Mouse (Mus musculus) c-Kit-positive CD71-positive TER-119-positive erythroid progenitor cells, embryonic 14.5 days (primary cell): ENCODE data around the gene Kbtbd8.
A peak's percentile ranks its signal among the peaks of the same experiment; 100 is the strongest.

Source experiments
- DNase-seq: peaks from one replicate; pipeline ENCODE4 v3.0.0-alpha.2; 2013; ENCODE audit warnings: low spot score

Gene Kbtbd8

GRCm38 (mm10) chr6:95116946-95117345, at the start of gene Kbtbd8:
Kbtbd8 (plus strand) TSS chr6:95117240.
- DNase-seq = no peak

DNA sequence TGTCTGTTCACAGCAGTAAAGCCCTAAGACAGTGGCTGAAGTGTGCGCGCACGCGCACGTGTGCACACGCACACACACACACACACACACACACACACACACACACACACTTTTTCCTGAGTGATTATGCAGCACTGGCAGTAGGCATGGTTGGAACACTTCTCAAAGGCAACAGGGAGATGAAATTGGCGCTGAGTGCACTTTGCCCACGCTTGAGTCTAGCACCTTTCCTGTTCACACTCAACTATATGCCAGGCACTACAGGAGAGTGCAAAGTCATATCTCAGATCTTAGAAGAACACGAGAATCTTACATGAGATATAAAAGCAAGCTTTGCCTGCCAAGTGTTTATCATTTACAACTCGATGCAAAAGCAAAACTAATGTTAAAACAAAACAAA, 47.3 kb upstream of the Kbtbd8 start:
- no peak for DNase-seq

DNA sequence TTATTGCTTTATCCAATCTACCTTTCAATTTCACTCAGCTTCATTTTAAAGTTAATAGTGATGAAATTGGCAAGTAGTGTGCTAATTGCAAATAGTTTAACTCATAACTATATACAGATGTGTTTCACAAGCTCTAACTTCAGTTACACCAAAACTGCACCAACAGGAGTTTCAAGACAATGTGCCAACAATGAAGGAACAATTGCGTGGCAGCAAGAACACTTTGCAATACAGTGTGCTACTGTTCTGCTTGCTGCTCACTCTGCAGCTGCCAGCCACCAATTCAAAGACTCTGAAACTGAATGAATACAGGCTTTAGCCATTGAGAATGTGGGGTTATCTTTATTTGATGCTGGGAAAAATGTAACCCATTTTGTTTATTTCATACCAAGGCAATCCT, 31.8 kb upstream of the Kbtbd8 start:
- DNase-seq = no peak

GRCm38 (mm10) chr6:95087154-95087846, 29.7 kb upstream of the Kbtbd8 start:
- no peak for DNase-seq

DNA sequence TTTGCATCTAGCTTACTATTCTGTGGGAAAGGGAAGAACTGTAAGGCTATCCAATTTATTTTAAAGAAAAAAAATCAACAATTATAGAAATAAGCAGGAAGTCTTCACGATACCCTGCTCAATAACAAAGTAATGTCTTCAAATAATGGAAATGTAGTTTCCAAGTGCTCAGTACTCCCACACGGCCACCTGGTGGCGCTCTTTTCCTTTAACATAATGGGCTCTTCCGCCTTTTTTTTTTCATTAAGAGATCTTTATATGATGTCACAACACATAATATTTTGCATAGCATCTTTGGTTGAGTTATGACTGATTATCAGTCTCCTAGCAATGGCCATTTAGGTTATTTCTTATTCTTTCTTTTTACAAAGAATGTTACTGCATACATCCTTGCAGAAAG, 29.0 kb upstream of the Kbtbd8 start:
- DNase-seq = peak; percentile 33

DNA sequence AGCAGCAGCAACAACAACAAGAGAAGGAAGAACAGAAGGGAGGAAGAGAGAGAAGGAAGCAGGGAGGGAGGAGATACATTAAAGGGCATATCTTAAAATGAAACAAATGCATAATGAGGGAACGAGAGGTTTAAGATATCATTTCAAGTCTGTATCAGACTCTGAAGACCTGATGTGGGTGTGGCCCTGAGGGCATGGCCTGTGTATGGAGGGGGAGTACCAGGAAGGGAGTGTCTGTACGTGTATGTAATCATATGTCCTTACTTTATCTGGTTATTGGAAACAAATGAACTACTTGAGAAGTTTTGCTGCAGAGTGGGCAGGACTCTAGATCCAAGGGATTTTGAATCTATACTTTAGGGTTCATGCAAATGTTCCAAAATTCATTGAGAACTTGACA, 22.3 kb upstream of the Kbtbd8 start:
- no peak for DNase-seq

- DNase-seq = peak; percentile 48
These were observed 18.5 kb upstream of the Kbtbd8 start for GRCm38 (mm10) chr6:95098366-95099109.

DNA sequence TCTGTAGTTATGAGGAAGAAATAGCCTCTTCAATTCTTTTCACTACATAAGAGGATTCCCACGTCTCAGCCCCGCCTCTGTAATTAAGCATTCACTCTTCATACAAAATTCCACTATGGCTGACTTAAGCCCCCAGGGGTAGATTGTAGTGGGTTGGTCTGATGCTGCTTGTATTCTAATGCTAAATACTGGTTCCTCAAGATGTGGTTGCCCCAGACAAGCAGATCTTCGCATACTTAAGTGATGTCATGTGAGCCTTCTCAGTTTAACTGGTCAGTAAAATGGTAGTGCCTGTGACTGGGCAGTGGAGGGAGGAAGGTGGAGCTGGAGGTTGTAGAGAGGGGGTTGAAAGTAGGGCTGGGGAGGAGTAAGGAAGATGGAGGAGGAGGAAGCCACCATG, 13.3 kb upstream of the Kbtbd8 start:
- no peak for DNase-seq

DNA sequence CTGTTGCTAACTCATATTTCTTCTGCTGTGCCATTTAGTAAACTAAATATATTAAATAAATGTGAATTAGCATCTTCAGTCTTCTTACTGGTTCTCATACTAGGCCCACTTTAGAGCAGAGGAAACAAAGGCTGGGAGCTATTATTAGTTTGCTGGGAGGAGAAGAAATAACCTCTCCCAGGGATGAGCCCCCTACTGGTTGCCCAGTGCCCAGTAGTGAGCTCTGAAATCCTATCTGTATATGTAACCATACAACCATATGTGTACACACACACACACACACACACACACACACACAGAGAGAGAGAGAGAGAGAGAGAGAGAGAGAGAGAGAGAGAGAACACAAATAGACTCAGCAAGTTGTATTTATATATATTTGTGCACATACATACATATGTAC, 8.6 kb upstream of the Kbtbd8 start:
- no peak for DNase-seq

DNA sequence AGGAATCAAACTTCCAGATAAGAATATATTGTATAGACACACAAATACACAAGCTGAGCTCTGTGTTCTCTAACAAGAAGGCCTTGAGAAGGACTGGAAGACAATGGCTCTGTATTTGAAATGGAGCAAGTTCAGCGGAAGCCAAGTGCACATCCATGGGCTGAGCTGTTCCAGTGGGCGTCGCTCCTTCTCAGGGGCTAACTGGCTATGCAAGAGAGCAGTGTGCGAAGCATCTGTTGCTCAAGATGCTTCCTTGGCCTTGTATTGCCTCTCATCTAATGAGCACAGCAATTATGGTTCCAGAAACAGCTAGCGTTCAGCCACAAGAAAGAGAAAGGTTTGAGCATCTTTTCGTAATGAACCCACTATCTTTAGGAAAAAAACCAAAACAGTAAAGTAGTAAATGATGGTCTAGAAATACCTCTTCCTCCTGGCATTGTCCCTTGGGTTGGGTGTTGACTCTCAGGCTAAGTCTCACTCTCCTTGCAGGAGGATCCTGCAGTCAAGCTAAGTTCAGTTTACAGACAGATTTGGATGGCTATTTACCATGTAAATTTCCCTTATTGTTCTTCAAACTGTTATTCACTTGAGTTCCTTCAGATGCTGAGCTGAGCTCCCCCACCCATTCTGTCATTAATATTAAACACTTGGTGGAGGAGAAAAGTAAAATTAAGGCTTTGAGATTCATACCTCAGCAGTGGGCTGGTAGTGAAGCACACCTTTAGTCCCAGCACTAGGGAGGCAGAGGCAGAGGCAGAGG, 7.2 kb upstream of the Kbtbd8 start:
- no peak for DNase-seq

GRCm38 (mm10) chr6:95112015-95112414, 5.0 kb upstream of the Kbtbd8 start:
- DNase-seq = no peak

GRCm38 (mm10) chr6:95116513-95116912, 527 bp upstream of the Kbtbd8 start:
- no peak for DNase-seq

DNA sequence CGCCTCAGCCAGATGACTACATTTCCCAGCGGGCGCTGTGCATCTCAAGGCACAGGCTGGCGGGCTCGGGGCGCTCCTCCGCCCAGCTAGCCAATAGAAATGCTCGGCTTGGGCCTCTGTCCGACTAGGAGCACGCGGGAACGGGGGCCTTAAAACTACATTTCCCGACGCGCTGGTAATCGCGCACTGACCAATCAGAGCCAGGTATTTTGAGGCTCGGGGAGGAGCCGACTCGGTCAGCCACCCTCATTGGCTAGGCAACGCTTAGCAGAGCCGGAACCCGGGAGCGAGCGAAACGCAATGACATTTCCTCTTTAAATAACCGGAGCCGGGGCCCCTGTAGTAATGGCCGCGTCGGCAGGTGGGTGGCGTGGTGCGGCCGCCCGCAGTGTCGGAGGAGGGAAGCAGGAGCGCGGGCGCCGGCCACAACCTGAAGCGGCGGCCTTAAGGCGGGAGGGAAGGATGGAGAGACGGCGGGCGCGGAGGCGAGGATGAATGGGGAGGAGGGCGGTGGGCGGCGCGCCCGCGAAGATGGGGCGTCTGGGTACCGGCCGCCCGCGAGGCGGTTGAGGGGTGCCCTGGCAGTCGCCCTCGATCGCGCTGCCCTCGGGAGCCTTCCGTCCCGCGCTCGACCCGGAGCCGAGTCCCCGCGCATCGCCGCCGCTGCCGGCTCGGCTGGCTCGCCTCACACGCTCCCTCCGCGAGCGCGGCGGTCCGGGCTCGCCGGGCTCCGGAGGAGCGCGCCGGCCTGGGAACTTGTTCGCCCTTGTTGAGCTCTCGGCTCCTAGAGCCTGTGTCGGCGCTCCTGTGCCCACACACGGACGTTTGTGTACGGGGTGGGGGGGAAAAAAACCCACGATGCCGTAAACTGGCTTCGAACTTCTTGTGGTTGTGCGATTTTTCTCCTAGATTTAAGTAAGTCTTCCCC, 838 bp downstream of the Kbtbd8 start:
- DNase-seq = peak; percentile 97

DNA sequence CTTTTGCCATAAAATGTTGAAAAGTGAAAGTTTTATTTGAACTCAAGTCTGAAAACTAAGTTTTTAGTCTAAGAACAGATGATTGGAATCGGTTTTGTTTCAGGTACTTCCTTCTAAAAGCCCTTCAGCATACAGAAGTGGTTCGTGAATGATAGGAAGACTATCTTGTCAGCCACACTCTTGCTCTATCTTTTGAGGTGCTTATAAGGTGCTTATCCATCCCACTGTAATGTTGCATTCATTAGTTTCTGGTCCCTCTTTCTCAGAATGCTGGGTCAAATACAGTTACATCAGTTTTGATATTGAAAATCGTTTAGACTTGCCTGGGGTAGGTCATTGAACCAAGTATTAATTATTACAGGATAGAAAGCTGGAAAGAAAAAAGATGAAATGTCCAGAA, 2.3 kb downstream of the Kbtbd8 start:
- DNase-seq = peak; percentile 56

DNA sequence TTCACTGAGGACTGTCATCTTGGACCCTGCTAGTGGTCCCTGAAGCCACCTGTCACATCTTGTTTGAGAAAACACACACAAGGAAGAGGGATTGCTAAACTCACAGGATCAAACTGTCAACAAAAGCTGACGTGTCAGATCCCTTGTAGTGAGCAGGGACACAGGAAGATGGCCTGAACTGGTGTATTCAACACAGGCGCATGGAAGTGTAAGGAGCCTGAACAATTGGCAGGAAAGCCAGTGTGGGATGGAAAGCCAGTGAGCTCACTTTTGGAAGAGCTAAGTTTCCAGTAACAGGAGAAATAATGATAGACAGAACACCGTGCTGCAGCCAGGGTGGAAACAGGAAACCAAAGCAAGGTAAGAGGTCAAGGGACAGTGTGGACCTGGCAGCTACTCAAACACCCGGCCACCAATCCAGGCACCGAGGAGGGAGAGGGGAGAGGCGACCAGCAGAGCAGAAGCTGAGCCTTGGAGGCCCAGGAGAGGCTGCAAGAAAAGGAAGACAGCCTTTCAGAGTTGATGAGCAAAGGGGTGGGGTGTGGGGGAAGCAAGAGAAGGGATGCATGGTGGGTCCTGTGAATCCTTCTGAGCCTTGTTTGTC, 33.0 kb downstream of the Kbtbd8 start:
- no peak for DNase-seq

DNA sequence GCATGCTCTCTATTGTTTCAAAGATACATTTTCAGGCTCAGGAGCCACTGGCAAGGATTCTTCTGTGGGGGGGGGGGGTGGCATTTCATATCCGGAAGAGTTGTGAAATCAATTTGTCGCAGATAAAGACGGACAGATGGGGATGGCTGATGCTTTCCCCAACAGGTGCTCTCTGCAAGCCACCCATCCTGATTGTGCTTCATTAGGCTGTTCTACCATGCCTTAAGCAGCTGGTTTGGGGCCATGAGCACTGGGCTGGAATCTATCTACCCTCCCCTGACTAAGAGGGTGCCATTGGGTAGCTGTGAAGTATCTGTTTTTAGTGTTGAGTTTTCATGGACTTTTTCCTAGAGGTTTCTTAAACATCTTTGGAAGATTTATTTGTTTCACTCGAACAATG, 33.8 kb downstream of the Kbtbd8 start:
- no peak for DNase-seq

DNA sequence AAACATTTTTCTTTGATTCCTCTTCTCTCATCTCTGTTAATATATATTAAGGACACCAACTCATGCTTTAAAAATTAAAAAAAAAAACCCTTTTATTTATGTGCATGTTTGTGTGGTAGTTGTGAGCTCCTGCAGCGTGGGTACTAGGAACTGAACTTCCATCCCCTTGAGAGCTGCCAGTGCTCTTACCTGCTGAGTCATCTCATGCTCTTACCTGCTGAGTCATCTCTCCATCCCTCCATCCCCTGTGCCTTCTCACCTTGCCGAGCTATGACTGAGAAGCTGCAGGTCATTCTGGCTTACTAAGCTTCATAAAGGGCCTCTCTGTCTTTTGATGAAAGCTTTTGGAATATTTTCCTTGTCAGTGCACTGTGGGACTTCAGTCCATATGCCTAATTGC, 34.5 kb downstream of the Kbtbd8 start:
- DNase-seq = peak; percentile 4

- no peak for DNase-seq
These were observed 46.9 kb downstream of the Kbtbd8 start for GRCm38 (mm10) chr6:95163965-95164364.

- no peak for DNase-seq
These were observed 48.6 kb downstream of the Kbtbd8 start for GRCm38 (mm10) chr6:95165630-95166029.

- DNase-seq = no peak
These were observed 50.7 kb downstream of the Kbtbd8 start for GRCm38 (mm10) chr6:95167668-95168227.

DNA sequence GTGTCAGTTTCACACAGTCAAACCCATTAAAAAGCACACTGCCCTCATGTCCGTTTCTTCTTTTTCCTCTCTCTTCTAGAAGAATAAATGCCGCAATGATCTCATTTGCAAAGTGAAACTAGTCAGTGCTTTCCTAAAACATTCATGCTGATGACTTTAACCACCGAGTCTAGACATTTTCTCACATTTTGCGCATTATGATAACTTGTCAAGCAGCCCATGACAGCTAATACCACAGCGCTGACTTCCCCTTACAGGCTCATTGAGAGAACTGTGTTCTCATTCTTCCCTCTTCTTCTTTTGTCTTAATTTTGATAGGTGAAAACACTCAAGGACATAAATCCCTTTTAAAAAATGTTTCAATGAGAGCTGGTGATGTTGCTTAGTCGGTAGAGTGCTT, 52.4 kb downstream of the Kbtbd8 start:
- DNase-seq = no peak
